Mouse (Mus musculus) embryonic facial prominence, embryonic 13.5 days (tissue): ENCODE data around the gene Ecm2. TPM values are rescaled to one million over a fixed set of nuclear protein-coding genes. Genes with fewer than 3 reads are reported as not detected.
A peak's percentile ranks its signal among the peaks of the same experiment; 100 is the strongest.

Experiments
- ATAC-seq: fragments of 200-750 bp; cut with Nextera tagmentation; 2 replicates; pipeline ENCODE4 v1.8.0; 2017; ENCODE audit warnings: low read depth; ENCODE audit not compliant: insufficient number of reproducible peaks, insufficient read depth, low FRiP score, low TSS enrichment
- H3K27ac ChIP-seq: fragments of 300-500 bp; sonication (generic); 2 replicates; pipeline ENCODE4 v1.5.1; 2015; ENCODE audit warnings: moderate library complexity, mild to moderate bottlenecking, inconsistent platforms
- H3K27me3 ChIP-seq: fragments of 300-500 bp; sonication (generic); 2 replicates; pipeline ENCODE4 v1.6.1; 2015; ENCODE audit warnings: mild to moderate bottlenecking, inconsistent platforms
- H3K36me3 ChIP-seq: fragments of 300-500 bp; sonication (generic); 2 replicates; pipeline ENCODE4 v1.6.1; 2015; ENCODE audit warnings: mild to moderate bottlenecking, inconsistent platforms
- H3K4me1 ChIP-seq: fragments of 300-500 bp; sonication (generic); 2 replicates; pipeline ENCODE4 v1.6.1; 2015; ENCODE audit warnings: inconsistent platforms
- H3K4me2 ChIP-seq: fragments of 300-500 bp; sonication (generic); 2 replicates; pipeline ENCODE4 v1.6.1; 2015; ENCODE audit warnings: moderate library complexity, mild to moderate bottlenecking, inconsistent platforms
- H3K4me3 ChIP-seq: fragments of 300-500 bp; sonication (generic); 2 replicates; pipeline ENCODE4 v1.5.1; 2015; ENCODE audit warnings: mild to moderate bottlenecking, inconsistent platforms
- H3K9ac ChIP-seq: fragments of 300-500 bp; sonication (generic); 2 replicates; pipeline ENCODE4 v1.6.1; 2015; ENCODE audit warnings: mild to moderate bottlenecking, inconsistent platforms
- H3K9me3 ChIP-seq: fragments of 300-500 bp; sonication (generic); 2 replicates; pipeline ENCODE4 v1.6.1; 2016; ENCODE audit warnings: inconsistent platforms
- WGBS: fragments of 180-500 bp; shearing (Covaris S2); methylation state at CpG from one replicate; pipeline ENCODE4 v1.1.7; 2015; ENCODE audit warnings: mixed read lengths; 5-methylcytosine and 5-hydroxymethylcytosine counted together
- polyA plus RNA-seq: library from polyadenylated mRNA; unstranded; fragments of >200 nt; fragmentation: Nextera tagmentation; extraction: Ambion mirVana; gene quantifications from 2 replicates; pipeline ENCODE4 v1.2.1, GENCODE M21; 2015

The Ecm2 gene
- polyA plus RNA-seq, 1 experiment from 2014 or later, result 1.4 TPM

DNA sequence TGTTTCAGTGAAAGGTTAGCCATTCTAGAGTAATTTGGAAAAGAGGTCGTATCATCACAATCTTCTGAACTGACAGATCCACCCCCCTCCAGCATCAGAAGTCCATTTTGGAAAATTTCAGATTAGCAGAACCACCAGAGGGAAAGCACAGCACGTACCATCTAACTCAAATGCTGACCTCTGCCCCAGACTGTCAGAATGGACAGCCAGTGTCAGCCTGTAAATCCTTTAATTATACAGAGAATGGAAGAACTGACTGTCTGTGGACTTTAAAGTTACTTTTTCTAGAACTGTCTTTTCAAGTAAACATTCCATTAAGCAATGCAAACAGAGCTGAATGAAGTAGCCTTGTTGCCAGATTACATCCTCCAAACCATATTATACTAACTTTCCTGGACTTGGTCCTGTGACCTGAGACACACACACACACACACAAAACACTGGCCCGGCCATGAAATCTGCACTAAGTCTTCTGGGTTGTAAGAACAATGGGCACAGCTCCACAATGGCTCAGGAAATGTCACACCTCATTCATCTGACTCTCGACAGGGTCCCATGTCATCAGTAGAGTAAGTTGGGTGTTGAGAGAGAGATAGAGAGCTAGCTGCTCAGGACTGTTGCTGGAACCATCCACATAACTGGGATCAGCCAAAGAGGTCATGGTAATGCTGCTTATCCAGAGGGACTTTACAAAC lies 32.5 kb upstream of the Ecm2 start:
- Histone ChIP-seq H3K36me3 (no peaks in the 10 kb centered on the region), H3K4me3 (no peak overlapping the region), H3K27ac (no peak overlapping the region), H3K9me3 (no peaks in the 10 kb centered on the region), H3K4me2 (no peak overlapping the region), H3K9ac (no peak overlapping the region), H3K27me3 (no peaks in the 10 kb centered on the region), H3K4me1 (peaks cover 11% of the 10 kb centered on the region)
- 63% methylated on average over 4 of the region's 4 CpGs for whole genome bisulfite sequencing
- no peak for ATAC-seq

DNA sequence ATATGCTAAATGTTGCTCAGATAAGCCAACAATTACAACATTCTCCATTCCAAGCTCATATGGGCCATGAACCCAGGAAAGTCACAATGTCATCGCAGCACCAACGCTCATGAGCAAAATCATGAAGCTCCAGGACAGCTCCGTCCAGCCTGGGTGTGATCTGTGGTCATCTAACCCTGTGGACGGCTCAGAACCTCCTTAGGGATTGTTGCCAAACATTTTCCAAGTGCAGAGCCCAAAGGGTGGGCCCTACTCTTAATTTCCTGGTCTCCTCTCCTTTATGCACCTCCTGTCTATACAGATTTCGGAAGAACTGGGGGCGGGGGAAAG lies 32.0 kb upstream of the Ecm2 start:
- Histone ChIP-seq H3K9me3 (no peaks in the 10 kb centered on the region), H3K4me1 (peaks cover 9% of the 10 kb centered on the region), H3K4me2 (no peak overlapping the region), H3K9ac (no peak overlapping the region), H3K27ac (no peak overlapping the region), H3K27me3 (no peaks in the 10 kb centered on the region), H3K36me3 (no peaks in the 10 kb centered on the region), H3K4me3 (no peak overlapping the region)
- WGBS, result 90% methylated on average over 6 of the region's 6 CpGs
- no peak for ATAC-seq

DNA sequence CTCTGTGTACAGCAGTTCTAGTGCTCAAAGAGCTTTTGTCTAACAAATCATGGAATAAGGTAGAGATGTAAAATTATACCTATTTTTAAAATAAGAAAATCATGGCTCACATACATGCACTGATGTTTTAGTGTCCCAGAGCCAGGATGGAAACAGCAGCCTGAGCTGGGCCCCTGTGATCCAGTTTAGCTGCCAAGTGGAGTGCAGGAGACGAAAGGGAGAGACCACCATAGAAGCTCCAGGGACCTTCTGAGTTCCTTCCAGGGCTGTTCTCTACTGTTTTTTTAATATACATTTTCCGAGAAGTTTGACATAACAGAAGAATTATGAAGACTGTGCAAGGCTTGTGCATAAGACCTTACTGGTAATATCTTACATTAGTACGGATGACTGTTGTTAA lies 26.7 kb upstream of the Ecm2 start:
- H3K9me3 ChIP-seq, result no peaks in the 10 kb centered on the region
- H3K36me3 ChIP-seq, result no peaks in the 10 kb centered on the region
- no peaks in the 10 kb centered on the region for H3K27me3 ChIP-seq
- no peak for ATAC-seq
- WGBS, result 70% methylated on average over 3 of the region's 3 CpGs
- no peak overlapping the region for H3K9ac ChIP-seq
- H3K4me1 ChIP-seq, result peaks cover 23% of the 10 kb centered on the region
- no peak overlapping the region for H3K4me2 ChIP-seq
- no peak overlapping the region for H3K4me3 ChIP-seq
- H3K27ac ChIP-seq, result peak overlapping the region; percentile 48; the same call in 1 of the 2 replicates

DNA sequence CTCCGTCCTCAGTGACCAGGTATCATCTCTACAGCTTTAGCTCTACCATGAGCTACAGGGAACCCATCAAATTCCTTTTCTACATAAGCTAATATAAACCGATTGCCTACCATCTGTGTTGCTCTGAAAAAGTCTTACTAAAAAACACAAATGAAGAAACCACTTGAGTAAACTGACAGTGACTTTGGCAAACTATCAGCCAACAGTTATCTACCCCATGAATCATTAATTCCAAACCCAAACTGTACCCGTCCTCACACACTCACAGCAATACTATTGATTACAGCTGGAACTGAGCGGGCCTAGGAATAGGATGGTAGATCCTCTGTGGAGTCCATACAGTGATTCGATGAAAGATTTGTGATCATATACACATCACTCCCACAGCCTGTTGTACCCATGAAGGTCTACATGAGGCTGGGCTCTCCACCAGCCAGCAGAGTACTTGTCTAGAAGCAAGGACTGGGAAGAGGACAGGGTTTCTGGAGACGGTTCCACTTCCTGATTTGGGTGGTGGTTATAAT lies 25.7 kb upstream of the Ecm2 start:
- Histone ChIP-seq H3K27ac (peak overlapping the region; percentile 79), H3K4me2 (no peak overlapping the region), H3K4me1 (peaks cover 23% of the 10 kb centered on the region), H3K27me3 (no peaks in the 10 kb centered on the region), H3K36me3 (no peaks in the 10 kb centered on the region), H3K4me3 (no peak overlapping the region), H3K9me3 (no peaks in the 10 kb centered on the region), H3K9ac (no peak overlapping the region)
- ATAC-seq, result no peak
- WGBS, result 90% methylated on average over 6 of the region's 6 CpGs

DNA sequence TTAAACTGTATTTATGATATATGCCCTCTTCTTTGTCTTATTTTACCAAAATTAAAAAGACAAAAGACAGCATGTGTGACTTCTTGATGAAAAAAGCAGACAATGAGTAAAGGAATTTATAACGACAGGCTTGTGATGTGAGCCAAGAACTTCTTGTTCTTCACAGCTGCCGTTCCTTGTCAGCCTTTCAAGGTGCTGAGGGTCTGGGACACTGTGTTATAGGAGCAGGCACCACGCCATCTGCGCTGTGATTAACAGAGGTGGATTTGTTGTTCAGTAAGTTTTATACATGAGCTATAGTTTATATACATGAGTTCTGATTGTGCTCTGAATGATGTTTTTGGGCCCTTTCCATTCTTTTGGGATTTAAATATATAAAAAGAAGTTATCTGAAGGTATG lies 25.2 kb upstream of the Ecm2 start:
- Histone ChIP-seq H3K27ac (peak overlapping the region; percentile 79), H3K9ac (no peak overlapping the region), H3K9me3 (no peaks in the 10 kb centered on the region), H3K4me2 (no peak overlapping the region), H3K36me3 (no peaks in the 10 kb centered on the region), H3K27me3 (no peaks in the 10 kb centered on the region), H3K4me3 (no peak overlapping the region), H3K4me1 (peaks cover 23% of the 10 kb centered on the region)
- no peak for ATAC-seq
- WGBS, result 81% methylated on average over 4 of the region's 4 CpGs

DNA sequence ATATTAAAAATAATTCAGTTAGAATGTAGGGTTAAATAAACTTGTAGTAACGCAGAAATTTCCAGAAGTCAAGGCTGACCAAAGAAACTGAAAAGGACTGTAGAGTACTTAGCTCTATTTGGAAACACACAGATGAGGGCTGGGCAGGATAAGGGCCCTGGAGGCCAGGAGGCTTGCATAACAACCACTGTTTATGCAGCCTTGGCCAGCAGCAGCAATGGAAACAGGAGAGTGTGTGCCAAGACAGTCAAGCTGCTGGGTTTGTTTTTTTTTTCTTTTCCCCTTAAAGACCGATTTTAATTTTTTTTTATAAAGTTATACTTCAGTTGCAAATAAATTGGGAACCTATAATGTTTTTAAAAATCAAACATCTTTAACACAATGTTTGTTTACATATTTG lies 24.6 kb upstream of the Ecm2 start:
- peak; percentile 79 for ATAC-seq
- Histone ChIP-seq H3K27me3 (no peaks in the 10 kb centered on the region), H3K27ac (peak overlapping the region; percentile 92; the same call in 1 of the 2 replicates), H3K9me3 (no peaks in the 10 kb centered on the region), H3K9ac (no peak overlapping the region), H3K4me1 (peaks cover 26% of the 10 kb centered on the region), H3K4me3 (no peak overlapping the region), H3K36me3 (no peaks in the 10 kb centered on the region), H3K4me2 (no peak overlapping the region)
- 54% methylated on average over 2 of the region's 2 CpGs for WGBS

DNA sequence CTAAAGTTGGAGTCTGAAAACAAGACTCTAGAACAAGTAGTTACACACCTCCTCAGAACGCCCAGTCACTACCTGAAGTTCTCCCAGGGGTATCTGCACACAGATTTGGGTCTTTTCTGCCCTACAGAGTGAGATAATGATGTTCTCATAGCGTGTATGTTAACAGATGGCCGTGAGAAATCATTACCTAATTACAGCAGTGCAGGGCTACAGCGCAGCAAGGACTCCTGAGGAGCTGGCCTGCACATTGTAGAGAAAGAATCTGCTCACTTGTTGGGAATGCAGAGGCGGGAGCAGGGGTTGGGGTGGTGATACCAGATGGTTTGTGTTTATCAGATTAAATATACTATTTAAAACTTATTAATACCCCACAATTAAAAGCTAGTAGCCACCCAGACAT lies 24.1 kb upstream of the Ecm2 start:
- no peak for ATAC-seq
- Histone ChIP-seq H3K4me3 (no peak overlapping the region), H3K27me3 (no peaks in the 10 kb centered on the region), H3K9ac (no peak overlapping the region), H3K4me1 (peaks cover 30% of the 10 kb centered on the region), H3K9me3 (no peaks in the 10 kb centered on the region), H3K27ac (peak overlapping the region; percentile 92), H3K36me3 (no peaks in the 10 kb centered on the region), H3K4me2 (no peak overlapping the region)
- 50% methylated on average over 5 of the region's 5 CpGs for WGBS

DNA sequence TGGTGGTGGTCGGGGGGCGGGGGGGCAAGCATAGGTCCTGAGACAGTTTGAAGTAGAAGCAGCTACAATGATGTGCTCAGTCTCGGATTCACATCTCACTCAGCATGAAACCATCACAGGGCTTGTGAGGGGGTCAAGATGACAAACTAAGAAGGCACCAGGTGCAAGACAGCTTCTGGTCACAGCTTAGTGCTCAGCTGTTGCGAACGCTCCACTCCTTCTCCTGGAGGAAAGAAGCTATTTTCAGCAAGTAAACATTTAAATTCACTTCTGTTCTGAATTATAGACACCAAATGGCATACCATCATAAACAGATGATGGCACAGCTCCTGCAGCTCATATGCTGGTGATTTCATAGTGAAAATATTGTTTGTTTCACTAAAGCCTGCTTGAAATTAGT lies 19.2 kb upstream of the Ecm2 start:
- Histone ChIP-seq H3K4me2 (peak overlapping the region; percentile 26; the same call in 1 of the 2 replicates), H3K4me1 (peaks cover 20% of the 10 kb centered on the region), H3K4me3 (no peak overlapping the region), H3K27me3 (no peaks in the 10 kb centered on the region), H3K9me3 (no peaks in the 10 kb centered on the region), H3K27ac (peak overlapping the region; percentile 76), H3K36me3 (no peaks in the 10 kb centered on the region), H3K9ac (no peak overlapping the region)
- 53% methylated on average over 5 of the region's 5 CpGs for WGBS
- ATAC-seq, result no peak

DNA sequence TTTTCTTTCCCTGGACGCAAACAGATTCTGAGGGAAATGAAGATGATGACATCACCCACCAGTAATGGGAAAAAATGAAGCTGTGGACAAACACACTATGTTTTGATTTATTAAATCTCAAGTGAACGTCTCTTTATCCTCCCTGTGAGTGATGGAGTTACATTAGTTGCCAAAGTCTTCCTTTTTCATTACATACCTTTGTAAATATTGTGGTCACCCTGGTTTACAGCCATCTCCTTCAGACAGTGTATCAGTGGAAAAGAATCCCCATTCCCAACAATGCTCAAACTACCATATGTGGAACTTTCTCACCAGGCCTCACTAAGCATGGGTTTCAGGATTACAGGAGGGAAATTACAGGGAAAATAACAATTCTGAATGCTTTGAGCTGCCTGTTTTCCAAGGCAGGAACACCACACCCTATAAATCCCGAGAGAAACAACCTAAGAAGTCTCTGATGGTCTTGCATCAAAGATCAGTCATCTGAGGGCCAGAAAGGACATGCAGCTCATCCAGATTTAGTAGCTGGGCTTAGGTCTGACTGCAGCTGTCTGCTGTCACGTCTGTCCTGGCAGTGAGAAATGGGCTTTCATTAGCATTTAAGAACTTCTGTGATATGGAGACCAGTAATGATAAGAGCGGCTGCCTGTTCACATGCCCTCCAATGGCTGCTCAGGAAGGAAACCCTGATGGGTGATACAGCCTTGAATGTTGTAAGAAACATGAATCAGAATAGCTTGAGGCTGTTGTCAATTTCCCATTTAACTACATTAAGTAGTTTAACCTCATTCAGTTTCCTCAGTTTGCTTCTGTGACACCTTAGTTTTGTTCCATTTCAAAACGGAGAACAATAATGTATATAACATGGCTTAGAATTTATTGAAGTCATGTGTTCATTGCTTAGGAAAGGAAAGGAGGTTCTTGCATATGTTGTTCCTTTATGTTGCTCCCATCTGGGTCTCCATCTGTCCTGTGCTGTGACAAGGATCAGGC lies 11.9 kb upstream of the Ecm2 start, which contains the start of gene Tes3-ps:
Gene Tes3-ps (plus strand): TSS at position 943 of the 993 bp plus-strand sequence.
- H3K27me3 ChIP-seq, result no peaks in the 10 kb centered on the region
- no peaks in the 10 kb centered on the region for H3K36me3 ChIP-seq
- H3K4me3 ChIP-seq, result no peak within 1 kb of the TSS
- H3K4me2 ChIP-seq, result no peak within 1 kb of the TSS
- H3K27ac ChIP-seq, result no peak within 1 kb of the TSS
- 67% methylated on average over 6 of the region's 6 CpGs for WGBS
- no peaks in the 10 kb centered on the region for H3K9me3 ChIP-seq
- no peak within 1 kb of the TSS for H3K9ac ChIP-seq
- ATAC-seq, result no peak
- H3K4me1 ChIP-seq, result peaks cover 5% of the 10 kb centered on the region; the same call in 1 of the 2 replicates

DNA sequence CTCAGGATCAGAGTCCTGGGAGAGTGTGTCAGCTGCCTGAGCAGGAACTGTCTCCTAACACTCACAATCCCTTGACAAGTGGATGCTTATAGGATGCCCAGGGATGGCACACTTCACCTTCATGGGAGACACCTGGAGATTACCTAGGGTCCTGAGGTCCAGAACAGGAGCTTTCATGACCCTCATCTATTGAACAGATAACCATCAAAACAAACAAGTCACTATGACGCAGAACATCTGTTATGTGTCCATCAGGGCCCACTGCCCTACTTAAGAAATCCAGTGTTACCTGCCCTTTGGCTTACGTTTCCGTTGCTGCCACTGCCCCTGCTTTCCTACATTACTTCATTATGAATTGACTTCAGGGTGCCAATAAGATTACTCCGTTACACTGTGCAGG lies 1.2 kb downstream of the Ecm2 start:
- no peak for ATAC-seq

DNA sequence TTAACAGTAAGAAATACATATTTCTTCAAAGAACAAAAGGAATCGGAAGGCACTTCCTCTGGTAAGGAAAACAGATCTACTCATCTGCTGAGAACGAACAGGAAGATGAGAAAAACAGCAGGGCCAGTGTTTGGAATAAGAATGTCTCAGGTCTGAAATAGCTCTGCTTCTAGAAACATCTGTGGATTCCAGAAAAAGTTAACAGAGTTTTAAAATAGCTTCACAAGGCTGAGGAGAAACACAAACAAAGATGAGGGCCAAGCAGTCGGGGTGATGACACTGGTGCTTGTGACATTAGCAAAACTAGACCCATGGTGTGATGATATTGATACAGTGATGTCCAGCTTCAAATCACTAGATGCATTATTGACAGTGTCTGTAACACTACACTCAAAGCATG lies 2.6 kb downstream of the Ecm2 start:
- WGBS, result 60% methylated on average over 3 of the region's 3 CpGs
- ATAC-seq, result no peak

More for the DNA sequence above, 1.2 kb downstream of the Ecm2 start:
- no peak overlapping the region for H3K9ac ChIP-seq
- peaks cover 6% of the 10 kb centered on the region; the same call in 1 of the 2 replicates for H3K4me1 ChIP-seq
- H3K27me3 ChIP-seq, result no peaks in the 10 kb centered on the region
- H3K4me2 ChIP-seq, result no peak overlapping the region
- no peak overlapping the region for H3K27ac ChIP-seq
- H3K4me3 ChIP-seq, result no peak overlapping the region
- no peaks in the 10 kb centered on the region for H3K9me3 ChIP-seq
- WGBS, result 68% methylated on average over 4 of the region's 4 CpGs
- H3K36me3 ChIP-seq, result no peaks in the 10 kb centered on the region

More for the DNA sequence above, 2.6 kb downstream of the Ecm2 start:
- H3K4me1 ChIP-seq, result peaks cover 6% of the 10 kb centered on the region; the same call in 1 of the 2 replicates
- no peak overlapping the region for H3K27ac ChIP-seq
- no peaks in the 10 kb centered on the region for H3K9me3 ChIP-seq
- no peak overlapping the region for H3K9ac ChIP-seq
- no peak overlapping the region for H3K4me3 ChIP-seq
- H3K36me3 ChIP-seq, result no peaks in the 10 kb centered on the region
- H3K27me3 ChIP-seq, result no peaks in the 10 kb centered on the region
- no peak overlapping the region for H3K4me2 ChIP-seq
